In the genomic region with DNA sequence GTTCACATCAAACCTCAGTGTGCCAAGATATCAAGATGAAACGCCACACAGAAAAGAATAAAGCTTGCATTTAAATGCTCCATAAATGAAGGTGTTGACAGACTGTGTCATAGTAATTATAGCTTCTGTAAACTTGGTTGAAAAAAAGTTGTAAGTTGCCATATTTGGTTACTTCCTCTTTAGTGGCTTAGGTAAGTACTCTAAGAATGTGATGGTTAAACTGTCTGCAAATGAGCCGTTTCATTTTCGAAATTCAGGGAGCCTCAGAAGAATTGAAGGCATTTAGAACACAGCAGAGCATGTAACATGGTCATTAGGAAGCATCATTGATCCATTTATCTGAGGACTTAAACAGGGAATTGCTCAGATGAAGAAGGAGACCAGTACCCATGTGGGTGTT, we compare ENCODE assay signal across 27 mouse cellular contexts.
A peak's percentile ranks its signal among the peaks of the same experiment; 100 is the strongest.
DNase-seq lines count a peak whose midpoint lies in the region; ATAC-seq and TF ChIP-seq lines count a peak whose summit lies in the region.
"Had no signal": no experiment of that assay in that cellular context is flagged by ENCODE, and none has a peak within 500 bp of the region (broad histone marks: within the 10 kb centered on the region; RNA-seq: fewer than 3 reads in every experiment).

No protein-coding gene starts in this region.

- DNase-seq in CH12.LX (ENCODE audit: extremely low read depth) (peak; percentile 48), NIH3T3 (ENCODE audit: low read depth) (peak; percentile 9)
- DNase-seq in splenic B cell, adult 2 months (ENCODE audit: low read depth, low spot score), result peak; percentile 1
- DNase-seq in heart, postnatal 25 days (ENCODE audit: low spot score), result no peak
- no peak for DNase-seq in left cerebral cortex, adult 8-10 months (ENCODE audit: low spot score in 2 of 2)
- DNase-seq in ovary, adult 18-20 months (ENCODE audit: low spot score), result no peak
- DNase-seq: adrenal gland, postnatal 14 days; cerebellum, adult 11-12 months; cerebellum, postnatal 10 days; gastrocnemius, postnatal 36 days; heart, adult 2 months; kidney, adult 2 months; kidney, postnatal 4 days; liver; right cerebral cortex, adult 18-20 months; right cerebral cortex, postnatal 4 days; thymus, postnatal 4 days had no signal

- TF ChIP-seq CTCF in CH12.LX (conservative IDR thresholded peaks at IDR 0.05 in 1 of 2, IDR thresholded peaks at IDR 0.05 in 1 of 2; ENCODE audit: low read depth in 2 of 2, low read length in 2 of 2), result no peak

- intact Hi-C loops in heart, postnatal 25 days (cut with DNase I), result no loop called here

- in situ Hi-C loops in CH12.LX (cut with MboI; ENCODE audit: low pct_ligation_motif_present, low pct_unique_long_range_greater_than_20kb, low sequenced_read_pairs), result no loop called here

- H3K4me2 ChIP-seq in CH12.LX (ENCODE audit: insufficient read depth, low read depth, poor library complexity, severe bottlenecking), result peak overlapping the region; percentile 75
- H3K4me2 ChIP-seq: heart, embryonic 12.5 days; hindbrain, embryonic 12.5 days; intestine, embryonic 15.5 days; liver, embryonic 15.5 days; lung, embryonic 15.5 days; midbrain, embryonic 13.5 days had no signal

- TF ChIP-seq RAD21 in CH12.LX (IDR thresholded peaks at IDR 0.05; ENCODE audit: low read depth, low read length), result no peak

- no peak overlapping the region for H3K4me3 ChIP-seq in CH12.LX (replicated peaks in 1 of 3; ENCODE audit: low read depth in 2 of 3, low read length in 2 of 3, poor library complexity in 1 of 3)
- H3K4me3 ChIP-seq: heart, adult 2 months; heart, embryonic 12.5 days; hindbrain, embryonic 12.5 days; intestine, embryonic 15.5 days; liver, embryonic 15.5 days; lung, embryonic 15.5 days; megakaryocyte, embryonic 14.5 days; midbrain, embryonic 13.5 days had no signal

- dilution Hi-C loops in CH12.LX (cut with MboI; ENCODE audit: extremely low pct_ligation_motif_present, extremely low pct_unique_long_range_greater_than_20kb, low sequenced_read_pairs), result no loop called here

- peaks cover 0 to 16% of the 10 kb centered on the region in 2 experiments; a peak in 2 of 4 replicates for H3K4me1 ChIP-seq in CH12.LX (ENCODE audit: control insufficient read depth in 1 of 2, insufficient read depth in 2 of 2)
- H3K4me1 ChIP-seq: hindbrain, embryonic 12.5 days; intestine, embryonic 15.5 days; liver, embryonic 15.5 days; lung, embryonic 15.5 days; megakaryocyte, embryonic 14.5 days had no signal

- no peaks in the 10 kb centered on the region for H3K27me3 ChIP-seq in CH12.LX (replicated peaks)
- H3K27me3 ChIP-seq in splenic B cell, adult 2 months (ENCODE audit: control insufficient read depth, insufficient read depth, low read length, poor library complexity, severe bottlenecking), result no peaks in the 10 kb centered on the region
- H3K27me3 ChIP-seq: heart, embryonic 12.5 days; hindbrain, embryonic 12.5 days; intestine, embryonic 15.5 days; liver, embryonic 15.5 days; lung, embryonic 15.5 days; megakaryocyte, embryonic 14.5 days; midbrain, embryonic 13.5 days had no signal

- H3K36me3 ChIP-seq in CH12.LX (replicated peaks in 1 of 2; ENCODE audit: control insufficient read depth in 1 of 2, insufficient read depth in 1 of 2, low read length in 1 of 2), result no peaks in the 10 kb centered on the region
- no peaks in the 10 kb centered on the region for H3K36me3 ChIP-seq in splenic B cell, adult 2 months (ENCODE audit: control insufficient read depth, insufficient read depth, low read length, poor library complexity, severe bottlenecking)
- H3K36me3 ChIP-seq: heart, embryonic 12.5 days; hindbrain, embryonic 12.5 days; intestine, embryonic 15.5 days; liver, embryonic 15.5 days; lung, embryonic 15.5 days; midbrain, embryonic 13.5 days had no signal

- peak; percentile 92 to 94 for ATAC-seq in hematopoietic stem cell, adult 5-6 weeks (replicated peaks in 1 of 2; ENCODE audit: insufficient read depth in 1 of 2, low FRiP score in 2 of 2, low TSS enrichment in 1 of 2, low read depth in 1 of 2, poor library complexity in 2 of 2, severe bottlenecking in 2 of 2)
- ATAC-seq: forebrain, embryonic 14.5 days; hindbrain, postnatal 0 days; intestine, embryonic 15.5 days; midbrain, embryonic 13.5 days had no signal

- H3K79me2 ChIP-seq in CH12.LX (replicated peaks; ENCODE audit: control insufficient read depth, extremely low read depth, insufficient read depth, poor library complexity, severe bottlenecking), result no peaks in the 10 kb centered on the region

- no peak overlapping the region for H3K9ac ChIP-seq in CH12.LX (ENCODE audit: insufficient read depth, low read depth)
- H3K9ac ChIP-seq: heart, embryonic 12.5 days; hindbrain, embryonic 12.5 days; intestine, embryonic 15.5 days; liver, embryonic 15.5 days; lung, embryonic 15.5 days; midbrain, embryonic 13.5 days had no signal

- TF ChIP-seq EP300 in CH12.LX (IDR thresholded peaks at IDR 0.05; ENCODE audit: low read length), result no peak

- no peak for TF ChIP-seq POLR2A in CH12.LX (IDR thresholded peaks at IDR 0.05; ENCODE audit: low read depth, low read length)

- H3K9me3 ChIP-seq in CH12.LX (replicated peaks; ENCODE audit: low read length), result no peaks in the 10 kb centered on the region
- H3K9me3 ChIP-seq: heart, embryonic 12.5 days; hindbrain, embryonic 12.5 days; intestine, embryonic 15.5 days; liver, embryonic 15.5 days; lung, embryonic 15.5 days; midbrain, embryonic 13.5 days had no signal

- H3K27ac ChIP-seq in CH12.LX (ENCODE audit: insufficient read depth, low read depth), result no peak overlapping the region
- H3K27ac ChIP-seq: heart, adult 2 months; hindbrain, embryonic 12.5 days; hindbrain, postnatal 0 days; intestine, embryonic 15.5 days; liver, embryonic 15.5 days; lung, embryonic 15.5 days; midbrain, embryonic 13.5 days had no signal

TF ChIP-seq in CH12.LX, 34 proteins besides CTCF, POLR2A, EP300 and RAD21:
- TF ChIP-seq E2F4 (IDR thresholded peaks at IDR 0.05; ENCODE audit: insufficient replicate concordance, low read depth, low read length) (no peak), ZNF384 (IDR thresholded peaks at IDR 0.05; ENCODE audit: low read depth, low read length) (peak; percentile 91), MEF2A (IDR thresholded peaks at IDR 0.05; ENCODE audit: borderline replicate concordance, low read depth, low read length) (peak; percentile 38; the same call in 1 of the 2 replicates)

Comparison
In these comparisons a context has a peak if more than half of its experiments do, and no peak if none do; other contexts are left out.
1. DNase-seq: peak in CH12.LX (single experiment), NIH3T3 (single experiment) and splenic B cell, adult 2 months (single experiment); none in heart, postnatal 25 days (single experiment), left cerebral cortex, adult 8-10 months (0 of 2) and ovary, adult 18-20 months (single experiment).